Mouse (Mus musculus): ENCODE data around the gene Yod1.
A peak's percentile ranks its signal among the peaks of the same experiment; 100 is the strongest.

DNA sequence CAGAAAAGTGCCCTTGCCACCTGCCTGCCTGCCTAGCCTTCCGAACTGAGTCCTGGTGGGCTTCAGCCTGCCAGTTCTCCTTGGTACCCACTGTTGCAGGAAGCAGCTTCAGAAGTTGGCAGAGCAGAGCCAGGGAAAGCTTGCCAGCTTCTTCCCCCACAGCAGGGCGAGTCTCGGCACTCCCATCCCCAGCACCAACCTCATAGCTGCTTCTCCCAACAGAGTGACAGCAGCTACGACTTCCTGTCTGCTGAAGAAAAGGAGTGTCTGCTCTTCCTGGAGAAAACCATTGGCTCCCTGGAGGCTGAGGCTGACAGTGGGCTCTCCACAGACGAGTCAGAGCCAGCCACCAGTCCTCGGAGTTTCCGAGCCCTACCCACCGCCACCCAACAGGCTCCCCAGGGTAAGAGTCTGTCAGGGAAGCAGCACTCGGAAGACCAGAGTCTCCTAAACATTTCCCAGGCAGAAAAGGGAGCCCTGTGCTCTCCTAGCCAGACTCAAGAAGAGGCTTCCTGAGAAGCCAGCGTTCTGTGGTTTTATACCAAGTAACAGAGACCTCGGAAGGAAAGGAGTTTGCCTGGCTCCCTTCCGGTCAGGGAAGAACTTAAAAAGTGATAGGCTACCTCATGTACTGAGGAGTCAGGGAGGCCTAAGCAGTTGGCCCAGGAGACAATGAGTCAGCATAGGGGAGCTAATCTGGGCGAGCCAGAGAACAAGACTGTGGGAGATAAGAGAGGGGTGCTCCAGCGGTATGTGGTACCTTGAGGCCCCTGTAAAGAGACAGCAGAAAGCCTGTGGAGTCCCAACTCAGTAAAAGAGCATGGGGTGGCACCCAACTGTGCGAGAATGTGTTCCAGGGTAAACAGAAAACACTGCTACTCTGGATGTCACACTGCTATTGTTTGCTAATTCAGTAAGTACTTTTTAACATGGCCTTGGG is 23.9 kb downstream of the Yod1 start:
- TF ChIP-seq CTCF (IDR thresholded peaks at IDR 0.05; ENCODE audit: low read depth) (no peak), EP300 (IDR thresholded peaks at IDR 0.05; ENCODE audit: low read depth) (peak; percentile 99)
